Mouse (Mus musculus) myocyte (in vitro differentiated cells): ENCODE results near the gene Gm7694. TPM values are rescaled to one million over a fixed set of nuclear protein-coding genes. Genes with fewer than 3 reads are reported as not detected.

ENCODE experiments used
- H3K27me3 ChIP-seq: one replicate; pipeline ENCODE4 v1.6.1; 2011; ENCODE audit not compliant: control insufficient read depth, insufficient read depth, insufficient read length
- H3K36me3 ChIP-seq: one replicate; pipeline ENCODE4 v1.6.1; 2011; ENCODE audit not compliant: control insufficient read depth, insufficient read depth
- H3K4me2 ChIP-seq: one replicate; pipeline ENCODE4 v1.6.1; 2011; ENCODE audit warnings: low read depth, control low read depth
- H3K4me3 ChIP-seq: one replicate; pipeline ENCODE4 v1.5.1; 2011; ENCODE audit warnings: mild to moderate bottlenecking, control low read depth, moderate library complexity
- H3K79me2 ChIP-seq: one replicate; pipeline ENCODE4 v1.6.1; 2011; ENCODE audit not compliant: control insufficient read depth, insufficient read depth
- H3ac ChIP-seq: one replicate; pipeline ENCODE4 v1.6.1; 2011; ENCODE audit not compliant: control insufficient read depth, insufficient read length
- CEBPB ChIP-seq: IDR thresholded peaks from 2 replicates; pipeline ENCODE4 v1.6.1; 2011; ENCODE audit warnings: mild to moderate bottlenecking, moderate library complexity; ENCODE audit not compliant: poor library complexity, insufficient read depth, severe bottlenecking
- E2F4 ChIP-seq: IDR thresholded peaks from one replicate; pipeline ENCODE4 v1.6.1; 2011; ENCODE audit warnings: mild to moderate bottlenecking, control low read depth, moderate library complexity; ENCODE audit not compliant: insufficient read depth
- MAX ChIP-seq: IDR thresholded peaks from one replicate; pipeline ENCODE4 v1.6.1; 2011; ENCODE audit warnings: low read depth, mild to moderate bottlenecking, control low read depth
- MYOD1 ChIP-seq, 3 experiments: IDR thresholded peaks; one replicate each; pipeline ENCODE4 v1.6.1; 2011; ENCODE audit warnings: control low read depth in 2 of 3, low read depth in 2 of 3, mild to moderate bottlenecking in 2 of 3, moderate library complexity in 1 of 3; ENCODE audit not compliant: insufficient read length in 2 of 3, control insufficient read depth in 1 of 3
- MYOG ChIP-seq, 3 experiments: IDR thresholded peaks; one replicate each; pipeline ENCODE4 v1.6.1; 2011; ENCODE audit warnings: control low read depth in 2 of 3, low read depth in 2 of 3, mild to moderate bottlenecking in 2 of 3; ENCODE audit not compliant: insufficient read length in 2 of 3, control insufficient read depth in 1 of 3, insufficient read depth in 1 of 3
- POLR2A ChIP-seq: IDR thresholded peaks from one replicate; pipeline ENCODE4 v1.6.1; 2011; ENCODE audit warnings: low read depth, mild to moderate bottlenecking, control low read depth, moderate library complexity; ENCODE audit not compliant: insufficient read length
- POLR2AphosphoS2 ChIP-seq: IDR thresholded peaks from one replicate; pipeline ENCODE4 v1.6.1; 2011; ENCODE audit warnings: low read depth, control low read depth; ENCODE audit not compliant: insufficient read length
- REST ChIP-seq: IDR thresholded peaks from one replicate; pipeline ENCODE4 v1.6.1; 2011; ENCODE audit warnings: mild to moderate bottlenecking, control low read depth, moderate library complexity; ENCODE audit not compliant: insufficient read depth, insufficient read length
- SRF ChIP-seq: IDR thresholded peaks from one replicate; pipeline ENCODE4 v1.6.1; 2011; ENCODE audit warnings: low read depth; ENCODE audit not compliant: control insufficient read depth, insufficient read length
- TCF12 ChIP-seq: IDR thresholded peaks from one replicate; pipeline ENCODE4 v1.6.1; 2011; ENCODE audit warnings: mild to moderate bottlenecking, control low read depth; ENCODE audit not compliant: poor library complexity, insufficient read depth, severe bottlenecking
- TCF3 ChIP-seq: IDR thresholded peaks from one replicate; pipeline ENCODE4 v1.6.1; 2011; ENCODE audit warnings: low read depth, control low read depth; ENCODE audit not compliant: insufficient read length
- USF1 ChIP-seq: IDR thresholded peaks from one replicate; pipeline ENCODE4 v1.6.1; 2011; ENCODE audit warnings: low read depth, mild to moderate bottlenecking, control low read depth, moderate library complexity
- polyA plus RNA-seq: library from polyadenylated mRNA; unstranded; fragments of >200 nt; fragmentation: generic; extraction: Trizol; gene quantifications from one replicate; pipeline ENCODE4 v1.2.1, GENCODE M21; 2012; ENCODE audit warnings: missing spikeins

The Gm7694 gene
- polyA plus RNA-seq, 1 experiment: 0.01 TPM

DNA sequence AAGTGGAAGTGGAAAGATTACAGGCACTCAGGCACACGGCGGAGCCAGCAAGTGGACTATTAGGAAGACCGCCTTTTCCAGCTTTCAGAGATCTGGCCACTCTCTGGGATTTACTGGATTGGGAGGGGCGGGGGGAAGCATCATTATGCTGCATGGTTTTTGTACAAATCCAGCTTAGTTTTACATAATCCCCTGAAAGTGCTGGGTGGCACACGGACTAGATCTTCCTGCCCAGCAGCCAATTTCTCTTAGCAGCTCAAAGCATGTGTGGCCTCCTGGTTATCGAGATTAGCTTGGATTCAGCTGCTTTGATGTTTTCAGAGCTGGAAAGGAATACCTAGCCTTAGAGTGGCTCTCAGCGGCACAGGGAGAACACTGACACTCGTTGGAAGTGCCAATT lies 36.9 kb upstream of the Gm7694 start:
- no peaks in the 10 kb centered on the region for H3K79me2 ChIP-seq
- H3K36me3 ChIP-seq: no peaks in the 10 kb centered on the region
- peaks cover 5% of the 10 kb centered on the region for H3K27me3 ChIP-seq
- no peak overlapping the region for H3ac ChIP-seq
- TF ChIP-seq CEBPB (no peak), MAX (no peak), MYOG (IDR thresholded peaks at IDR 0.05; ENCODE audit: control insufficient read depth in 1 of 3, insufficient read depth in 1 of 3, insufficient read length in 2 of 3, low read depth in 2 of 3) (no peak), POLR2AphosphoS2 (no peak), E2F4 (no peak), MYOD1 (IDR thresholded peaks at IDR 0.05; ENCODE audit: control insufficient read depth in 1 of 3, insufficient read length in 2 of 3, low read depth in 2 of 3) (no peak), REST (no peak), TCF12 (no peak)
- no peak overlapping the region for H3K4me3 ChIP-seq
- no peak overlapping the region for H3K4me2 ChIP-seq

DNA sequence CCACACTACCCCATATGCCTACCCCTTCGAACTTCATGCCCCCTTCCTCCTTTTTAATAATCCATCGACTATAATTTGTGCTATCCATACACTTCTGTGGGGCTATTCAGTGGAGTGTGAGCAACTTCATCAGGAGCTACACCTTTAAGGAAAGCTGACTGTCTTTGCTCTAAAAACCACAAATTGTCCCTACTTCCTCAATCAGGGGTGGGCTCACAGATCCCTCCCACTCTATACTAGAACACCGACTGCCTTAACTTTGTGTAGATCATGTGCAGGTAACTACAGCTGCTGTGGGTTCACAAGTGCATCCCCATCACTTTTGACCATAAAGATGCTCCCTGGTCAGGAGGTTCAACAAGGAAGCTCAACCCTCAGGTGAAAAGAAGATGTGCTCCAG lies 33.8 kb upstream of the Gm7694 start:
- no peak overlapping the region for H3K4me2 ChIP-seq
- H3K27me3 ChIP-seq: no peaks in the 10 kb centered on the region
- no peaks in the 10 kb centered on the region for H3K79me2 ChIP-seq
- TF ChIP-seq E2F4 (no peak), POLR2A (no peak), MAX (no peak), MYOD1 (IDR thresholded peaks at IDR 0.05; ENCODE audit: control insufficient read depth in 1 of 3, insufficient read length in 2 of 3, low read depth in 2 of 3) (no peak), REST (no peak), SRF (no peak), TCF3 (no peak), MYOG (IDR thresholded peaks at IDR 0.05; ENCODE audit: control insufficient read depth in 1 of 3, insufficient read depth in 1 of 3, insufficient read length in 2 of 3, low read depth in 2 of 3) (no peak), USF1 (no peak), POLR2AphosphoS2 (no peak), CEBPB (no peak), TCF12 (no peak)
- H3K36me3 ChIP-seq: no peaks in the 10 kb centered on the region
- no peak overlapping the region for H3ac ChIP-seq
- no peak overlapping the region for H3K4me3 ChIP-seq

DNA sequence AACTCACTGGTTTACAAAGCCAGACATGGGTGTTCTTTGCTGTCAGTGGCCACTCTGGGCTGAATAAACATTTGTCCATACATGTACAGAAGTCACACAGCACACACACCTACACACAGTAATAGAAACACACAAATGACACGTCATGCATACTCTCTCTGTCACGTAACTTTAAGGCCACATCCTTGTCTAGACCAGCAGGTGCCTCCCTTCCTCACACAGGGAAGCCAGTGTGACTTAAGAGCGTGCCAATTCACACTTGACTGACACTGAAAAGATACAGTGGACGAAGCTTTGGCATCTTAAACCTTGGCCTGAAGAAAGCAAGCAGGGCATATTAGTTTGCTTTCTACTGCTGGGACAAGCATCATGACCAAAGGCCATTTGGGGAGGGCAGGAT lies 26.6 kb upstream of the Gm7694 start:
- H3K4me2 ChIP-seq: no peak overlapping the region
- H3K27me3 ChIP-seq: peaks cover 9% of the 10 kb centered on the region
- H3K79me2 ChIP-seq: no peaks in the 10 kb centered on the region
- H3K4me3 ChIP-seq: no peak overlapping the region
- H3ac ChIP-seq: no peak overlapping the region
- no peaks in the 10 kb centered on the region for H3K36me3 ChIP-seq
- TF ChIP-seq POLR2AphosphoS2: no peak
- TF ChIP-seq SRF: no peak
- TF ChIP-seq TCF12: no peak
- TF ChIP-seq E2F4: no peak
- TF ChIP-seq POLR2A: no peak
- TF ChIP-seq MYOG (IDR thresholded peaks at IDR 0.05; ENCODE audit: control insufficient read depth in 1 of 3, insufficient read depth in 1 of 3, insufficient read length in 2 of 3, low read depth in 2 of 3): no peak
- no peak for TF ChIP-seq MAX
- TF ChIP-seq REST: no peak
- no peak for TF ChIP-seq TCF3
- no peak for TF ChIP-seq USF1
- TF ChIP-seq CEBPB: no peak
- TF ChIP-seq MYOD1 (IDR thresholded peaks at IDR 0.05; ENCODE audit: control insufficient read depth in 1 of 3, insufficient read length in 2 of 3, low read depth in 2 of 3): no peak

DNA sequence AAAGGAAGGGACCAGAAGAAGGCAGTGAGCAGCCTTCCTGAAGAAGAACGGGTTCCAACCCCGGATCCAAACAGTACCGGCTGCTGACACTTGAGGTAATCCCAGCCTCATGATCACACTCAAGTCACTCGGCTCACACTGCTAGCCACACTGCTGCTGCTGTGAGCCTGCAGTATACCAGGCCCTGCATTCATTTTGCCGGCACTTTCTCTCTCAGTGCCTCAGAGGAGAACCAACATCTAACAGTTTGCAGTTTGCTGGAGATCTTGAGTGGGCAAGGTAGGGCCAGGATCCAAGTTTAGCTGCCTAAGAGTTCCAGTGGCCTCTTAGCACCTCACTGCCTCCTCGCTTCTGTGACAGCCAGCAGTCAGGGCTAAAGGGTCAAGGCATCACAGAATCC lies 25.8 kb upstream of the Gm7694 start:
- H3K4me3 ChIP-seq: no peak overlapping the region
- H3K4me2 ChIP-seq: no peak overlapping the region
- TF ChIP-seq SRF (no peak), REST (no peak), E2F4 (no peak)
- H3K27me3 ChIP-seq: peaks cover 16% of the 10 kb centered on the region
- no peaks in the 10 kb centered on the region for H3K36me3 ChIP-seq
- no peaks in the 10 kb centered on the region for H3K79me2 ChIP-seq
- no peak overlapping the region for H3ac ChIP-seq

DNA sequence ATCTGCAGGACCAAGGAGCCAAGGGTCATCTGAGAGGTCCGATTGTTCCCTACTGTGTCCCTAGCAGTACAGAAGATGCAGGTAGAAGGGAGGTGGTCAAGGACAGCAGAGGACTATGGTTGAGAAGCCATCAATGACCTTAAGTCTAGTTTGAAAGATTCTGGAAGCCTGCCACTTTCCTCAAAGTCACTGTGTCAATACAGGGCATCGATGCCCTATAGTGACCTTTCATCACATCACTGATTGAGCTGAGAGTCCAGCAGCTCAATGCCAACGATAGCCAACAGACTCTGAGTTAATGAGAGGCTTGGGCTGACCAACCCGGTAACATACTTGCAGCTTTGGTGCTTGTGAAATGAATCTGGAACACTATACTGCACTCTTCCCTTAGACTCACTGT lies 19.1 kb upstream of the Gm7694 start:
- H3K79me2 ChIP-seq: no peaks in the 10 kb centered on the region
- no peaks in the 10 kb centered on the region for H3K36me3 ChIP-seq
- no peak for TF ChIP-seq POLR2AphosphoS2
- no peak for TF ChIP-seq MYOG (IDR thresholded peaks at IDR 0.05; ENCODE audit: control insufficient read depth in 1 of 3, insufficient read depth in 1 of 3, insufficient read length in 2 of 3, low read depth in 2 of 3)
- TF ChIP-seq MYOD1 (IDR thresholded peaks at IDR 0.05; ENCODE audit: control insufficient read depth in 1 of 3, insufficient read length in 2 of 3, low read depth in 2 of 3): no peak
- no peak for TF ChIP-seq REST
- TF ChIP-seq TCF12: no peak
- TF ChIP-seq E2F4: no peak
- TF ChIP-seq MAX: no peak
- no peak for TF ChIP-seq TCF3
- TF ChIP-seq POLR2A: no peak
- TF ChIP-seq USF1: no peak
- no peak for TF ChIP-seq SRF
- no peak for TF ChIP-seq CEBPB
- H3ac ChIP-seq: no peak overlapping the region
- H3K4me3 ChIP-seq: no peak overlapping the region
- H3K4me2 ChIP-seq: no peak overlapping the region
- peaks cover 35% of the 10 kb centered on the region for H3K27me3 ChIP-seq
